Mouse (Mus musculus) monocyte, adult 5-6 weeks (primary cell): ENCODE measurements around the gene Cpeb3. TPM values are rescaled to one million over a fixed set of nuclear protein-coding genes. Genes with fewer than 3 reads are reported as not detected.

ENCODE experiments used
- ATAC-seq: fragments of 153-309, 156-312 bp; replicated peaks from 2 replicates; pipeline ENCODE4 v1.8.0; 2017; ENCODE audit warnings: mild to moderate bottlenecking; ENCODE audit not compliant: low TSS enrichment, insufficient number of reproducible peaks, severe bottlenecking, poor library complexity, low FRiP score
- total RNA-seq: library from RNA; stranded (forward); fragments of 200-1000, 200-491, 200-594 nt; gene quantifications from 3 replicates; pipeline ENCODE4 v1.2.3, GENCODE M21; 2017

Gene Cpeb3
- total RNA-seq, 1 experiment from 2014 or later, result 0.86 TPM

GRCm38 (mm10) chr19:37013461-37013860 is 194.9 kb downstream of the Cpeb3 start:
- no peak for ATAC-seq

GRCm38 (mm10) chr19:37009878-37010281 is 198.5 kb downstream of the Cpeb3 start:
- ATAC-seq, result no peak

- ATAC-seq, result no peak
These were observed 203.8 kb downstream of the Cpeb3 start for GRCm38 (mm10) chr19:37004557-37004956.

Other genes with a start within 250 kb of the Cpeb3 start
- gene March5, start 1.1 kb downstream of the Cpeb3 start, total RNA-seq, result 93.4 to 122 TPM (median 106 TPM) in 3 replicates
- 37.4 to 94.5 TPM (median 41.3 TPM) in 3 replicates for gene Ide, start 129.3 kb upstream of the Cpeb3 start, total RNA-seq
- 2.0 to 4.7 TPM (median 3.8 TPM) in 3 replicates for gene Kif11, start 167.8 kb upstream of the Cpeb3 start, total RNA-seq
- gene Hhex, start 226.2 kb upstream of the Cpeb3 start, total RNA-seq, result 52.2 to 59.3 TPM (median 53.1 TPM) in 3 replicates